Mouse (Mus musculus): ENCODE data around the gene Tmem132d.
"Not testable (repeated sequence)": the region's sequence is repeated elsewhere in the genome, so short reads cannot be mapped to it uniquely, and the experiment has no call there.

GRCm38 (mm10) chr5:127980003-127980358, 452.9 kb downstream of the Tmem132d start:
- TF ChIP-seq CTCF (IDR thresholded peaks at IDR 0.05; ENCODE audit: control insufficient read depth, insufficient read depth, low read length); POLR2A (IDR thresholded peaks at IDR 0.05; ENCODE audit: borderline replicate concordance, control insufficient read depth, low read depth, low read length): not testable (repeated sequence)
